Mouse (Mus musculus) cortical plate, adult 2 months (tissue): ENCODE data around the gene Zfp365. TPM values are rescaled to one million over a fixed set of nuclear protein-coding genes. Genes with fewer than 3 reads are reported as not detected.

ENCODE experiments used
- H3K27ac ChIP-seq: fragments of 200-500 bp; 2 replicates; pipeline ENCODE4 v1.5.1; 2012; ENCODE audit warnings: low read length, control low read depth, inconsistent platforms; ENCODE audit not compliant: insufficient read depth
- H3K4me1 ChIP-seq: fragments of 200-500 bp; 2 replicates; pipeline ENCODE4 v1.6.1; 2011; ENCODE audit warnings: low read length; ENCODE audit not compliant: control insufficient read depth, insufficient read depth
- H3K4me3 ChIP-seq: fragments of 200-500 bp; 2 replicates; pipeline ENCODE4 v1.5.1; 2011; ENCODE audit warnings: mild to moderate bottlenecking, low read length, control low read depth; ENCODE audit not compliant: insufficient read depth
- CTCF ChIP-seq: fragments of 200-500 bp; IDR thresholded peaks from 2 replicates; pipeline ENCODE4 v1.5.1; 2011; ENCODE audit warnings: mild to moderate bottlenecking, control low read depth, low read length; ENCODE audit not compliant: insufficient read depth; ENCODE audit errors: extremely low read depth
- POLR2A ChIP-seq: fragments of 200-500 bp; IDR thresholded peaks from 2 replicates; pipeline ENCODE4 v1.6.1; 2011; ENCODE audit warnings: mild to moderate bottlenecking, low read length, control low read depth; ENCODE audit not compliant: insufficient read depth; ENCODE audit errors: extremely low read depth
- polyA plus RNA-seq: library from polyadenylated mRNA; depleted of rRNA; stranded (reverse); fragments of >200 nt; gene quantifications from 2 replicates; pipeline ENCODE4 v1.2.3, GENCODE M21; 2012

The Zfp365 gene
- polyA plus RNA-seq, 1 experiment, result 315 TPM

DNA sequence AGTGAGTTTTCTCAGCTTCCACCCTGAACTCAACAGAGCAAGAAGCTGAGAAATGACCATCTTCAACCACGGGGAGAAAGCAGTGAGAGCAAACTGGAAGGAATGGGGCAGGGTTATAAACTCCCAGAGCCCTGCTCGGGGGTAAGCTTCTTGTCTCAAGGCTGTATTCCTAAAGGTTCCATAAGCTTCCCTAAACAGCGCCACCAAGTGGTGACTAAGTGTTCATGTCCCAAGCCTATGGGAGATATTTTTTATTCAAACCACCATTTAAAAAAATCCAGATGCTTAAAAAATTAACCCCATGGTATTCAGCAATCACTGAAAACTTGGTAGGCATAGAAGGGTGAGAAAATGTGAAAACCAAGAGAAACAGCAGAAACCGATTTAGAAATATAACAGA lies 18.9 kb upstream of the Zfp365 start:
- Histone ChIP-seq H3K4me1 (peaks cover 2% of the 10 kb centered on the region; the same call in 1 of the 2 replicates), H3K27ac (no peak overlapping the region), H3K4me3 (no peak overlapping the region)
- no peak for TF ChIP-seq POLR2A
- TF ChIP-seq CTCF, result no peak

DNA sequence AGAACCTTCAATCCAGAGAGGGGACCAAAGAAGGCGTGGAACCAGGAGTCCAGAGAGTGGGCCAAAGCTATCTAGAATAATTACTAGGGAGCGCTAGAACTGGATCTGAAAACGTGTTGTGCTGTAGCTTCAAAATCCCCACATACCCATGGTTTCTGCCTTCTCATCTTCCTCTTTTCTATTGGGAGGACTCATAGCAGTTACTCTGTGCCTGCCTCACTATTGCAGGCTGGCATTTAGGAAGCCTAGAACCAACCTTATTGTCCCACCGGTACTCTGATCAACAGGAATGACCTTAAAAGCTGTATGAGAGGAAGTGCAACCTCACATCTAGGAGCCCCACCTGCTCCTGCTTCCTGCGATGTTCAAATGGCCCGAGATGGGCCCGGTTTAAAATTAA lies 16.1 kb upstream of the Zfp365 start:
- H3K4me3 ChIP-seq, result no peak overlapping the region
- H3K4me1 ChIP-seq, result peaks cover 2% of the 10 kb centered on the region; the same call in 1 of the 2 replicates
- no peak overlapping the region for H3K27ac ChIP-seq
- TF ChIP-seq CTCF (no peak), POLR2A (no peak)

GRCm38 (mm10) chr10:67927718-67928455 lies 15.4 kb upstream of the Zfp365 start:
- Histone ChIP-seq H3K27ac (peak overlapping the region; percentile 75), H3K4me1 (no peaks in the 10 kb centered on the region), H3K4me3 (no peak overlapping the region)
- TF ChIP-seq POLR2A, result no peak
- no peak for TF ChIP-seq CTCF

DNA sequence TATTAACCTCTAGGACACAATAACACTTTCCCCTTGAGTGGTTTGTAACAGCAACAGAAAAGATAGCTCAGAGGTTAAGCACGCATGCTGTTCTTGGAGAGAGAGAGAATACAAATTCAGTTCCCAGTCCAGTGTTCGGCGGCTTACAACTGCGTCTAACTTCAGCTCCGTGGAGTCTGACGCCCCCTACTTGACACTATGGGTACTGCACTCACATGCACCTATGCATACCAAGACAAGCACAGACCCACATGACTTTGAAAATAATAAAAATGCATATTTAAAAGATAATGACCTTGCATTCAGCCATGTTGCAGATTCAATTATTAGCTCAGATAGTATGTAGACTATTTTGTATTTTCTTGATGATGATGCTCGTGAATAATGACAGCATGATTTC lies 11.6 kb upstream of the Zfp365 start:
- TF ChIP-seq POLR2A (no peak), CTCF (peak; percentile 30)
- Histone ChIP-seq H3K4me1 (no peaks in the 10 kb centered on the region), H3K27ac (no peak overlapping the region), H3K4me3 (no peak overlapping the region)

DNA sequence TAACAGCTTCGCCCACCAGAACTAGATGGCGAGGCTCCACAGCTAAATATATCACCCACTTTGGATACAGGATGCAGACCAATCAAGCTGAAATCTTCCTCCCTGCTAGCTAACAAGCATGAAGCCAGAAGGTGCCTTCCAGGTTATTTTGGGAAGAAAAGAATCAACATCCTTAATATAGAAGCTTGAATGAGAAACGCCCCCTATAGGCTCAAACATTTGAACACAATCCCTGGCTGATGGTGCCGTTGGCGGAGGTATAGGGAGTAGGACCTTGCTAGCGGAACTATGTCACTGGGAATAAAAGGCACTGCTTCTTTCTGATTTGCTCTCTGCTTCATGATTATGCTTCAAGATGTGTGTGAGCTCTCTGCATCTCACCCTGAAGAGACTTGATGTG lies 9.3 kb upstream of the Zfp365 start:
- no peak overlapping the region for H3K27ac ChIP-seq
- no peak for TF ChIP-seq POLR2A
- no peak for TF ChIP-seq CTCF

DNA sequence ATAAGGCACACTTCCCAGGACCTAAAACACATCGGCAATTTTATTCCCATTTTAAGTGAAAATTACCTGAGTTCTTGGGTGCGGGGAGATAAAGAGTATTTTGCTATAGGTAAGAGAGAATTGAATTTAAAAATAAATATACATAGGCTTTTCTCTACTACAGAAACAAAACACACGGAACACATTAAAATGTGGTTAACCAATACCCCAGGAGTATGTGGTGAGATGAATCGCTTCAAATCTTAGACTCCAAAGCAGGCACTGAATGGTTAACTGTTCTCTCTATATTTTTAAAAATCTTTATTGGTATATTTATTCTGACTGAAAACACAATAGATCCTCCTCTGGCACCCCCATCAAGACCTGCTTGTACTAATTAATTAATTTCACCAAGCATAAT lies 7.2 kb upstream of the Zfp365 start:
- Histone ChIP-seq H3K4me1 (peaks cover 4% of the 10 kb centered on the region), H3K27ac (no peak overlapping the region), H3K4me3 (no peak overlapping the region)
- TF ChIP-seq CTCF (no peak), POLR2A (no peak)

More for the DNA sequence above, 9.3 kb upstream of the Zfp365 start:
- H3K4me1 ChIP-seq, result peaks cover 4% of the 10 kb centered on the region
- H3K4me3 ChIP-seq, result no peak overlapping the region

GRCm38 (mm10) chr10:67918194-67918899 lies 5.9 kb upstream of the Zfp365 start:
- Histone ChIP-seq H3K27ac (peak overlapping the region; percentile 45), H3K4me3 (no peak overlapping the region), H3K4me1 (peaks cover 4% of the 10 kb centered on the region)
- TF ChIP-seq CTCF (no peak), POLR2A (no peak)

DNA sequence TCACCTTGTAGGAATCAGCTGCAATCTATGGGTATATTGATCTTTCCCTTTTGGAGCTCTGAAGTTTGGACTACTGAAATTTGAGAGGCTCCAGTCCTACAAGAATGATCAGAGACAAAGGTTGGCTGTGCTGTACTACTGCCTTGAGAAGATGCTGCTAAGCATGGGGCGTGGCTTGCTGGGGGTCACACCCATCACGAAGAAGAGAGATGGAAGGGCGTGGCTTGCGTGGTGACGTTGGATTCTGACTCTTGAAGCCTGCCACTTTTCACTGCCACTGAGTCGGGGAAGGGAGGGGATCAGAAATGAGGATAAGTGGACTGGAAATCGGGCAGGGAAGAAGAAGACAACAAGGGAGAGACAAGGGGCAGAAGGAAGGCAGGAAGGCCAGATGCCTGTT lies 4.9 kb upstream of the Zfp365 start:
- Histone ChIP-seq H3K27ac (no peak overlapping the region), H3K4me1 (peaks cover 4% of the 10 kb centered on the region), H3K4me3 (no peak overlapping the region)
- TF ChIP-seq POLR2A (no peak), CTCF (no peak)

GRCm38 (mm10) chr10:67911447-67912336 lies 770 bp downstream of the Zfp365 start:
- Histone ChIP-seq H3K4me3 (peak overlapping the region; percentile 76), H3K4me1 (peaks cover 4% of the 10 kb centered on the region), H3K27ac (peak overlapping the region; percentile 96)
- no peak for TF ChIP-seq CTCF
- peak; percentile 5; the same call in 1 of the 2 replicates for TF ChIP-seq POLR2A

DNA sequence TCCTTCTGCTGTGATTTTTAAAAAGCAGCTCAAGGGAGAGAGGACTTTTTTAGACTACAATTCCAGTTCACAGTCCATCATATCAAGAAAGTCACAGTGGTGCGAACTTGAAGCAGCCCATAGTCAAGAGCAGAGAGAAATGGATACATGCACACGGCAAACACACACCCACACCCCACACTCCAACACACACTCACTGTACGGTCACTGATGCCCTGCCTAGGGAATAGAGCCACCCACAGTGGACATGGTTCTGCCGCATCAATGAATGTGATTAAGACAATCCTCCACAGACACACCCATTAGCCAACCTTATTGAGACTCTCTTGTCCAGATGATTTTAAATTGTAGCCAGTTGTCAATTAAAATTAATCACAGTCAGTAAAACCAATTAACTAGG lies 4.5 kb downstream of the Zfp365 start:
- Histone ChIP-seq H3K4me1 (peaks cover 17% of the 10 kb centered on the region), H3K4me3 (no peak overlapping the region), H3K27ac (no peak overlapping the region)
- no peak for TF ChIP-seq CTCF
- no peak for TF ChIP-seq POLR2A
